Mouse (Mus musculus) G1E (cell line): ENCODE measurements around the gene Srp68.

Experiments used
- CTCF ChIP-seq: IDR thresholded peaks from 2 replicates; pipeline ENCODE4 v1.5.1; 2012; ENCODE audit warnings: low read depth, low read length, inconsistent platforms, mixed read lengths
- GATA1 ChIP-seq: IDR thresholded peaks from 2 replicates; pipeline ENCODE4 v1.6.1; 2012; ENCODE audit warnings: borderline replicate concordance, low read length, inconsistent platforms, mixed read lengths
- GATA2 ChIP-seq: IDR thresholded peaks from 2 replicates; pipeline ENCODE4 v1.6.1; 2012; ENCODE audit warnings: low read depth, low read length, inconsistent platforms, borderline replicate concordance
- TAL1 ChIP-seq: conservative IDR thresholded peaks from 2 replicates; pipeline ENCODE4 v1.6.1; 2012; ENCODE audit warnings: low read depth, low read length, inconsistent platforms, mixed read lengths

DNA sequence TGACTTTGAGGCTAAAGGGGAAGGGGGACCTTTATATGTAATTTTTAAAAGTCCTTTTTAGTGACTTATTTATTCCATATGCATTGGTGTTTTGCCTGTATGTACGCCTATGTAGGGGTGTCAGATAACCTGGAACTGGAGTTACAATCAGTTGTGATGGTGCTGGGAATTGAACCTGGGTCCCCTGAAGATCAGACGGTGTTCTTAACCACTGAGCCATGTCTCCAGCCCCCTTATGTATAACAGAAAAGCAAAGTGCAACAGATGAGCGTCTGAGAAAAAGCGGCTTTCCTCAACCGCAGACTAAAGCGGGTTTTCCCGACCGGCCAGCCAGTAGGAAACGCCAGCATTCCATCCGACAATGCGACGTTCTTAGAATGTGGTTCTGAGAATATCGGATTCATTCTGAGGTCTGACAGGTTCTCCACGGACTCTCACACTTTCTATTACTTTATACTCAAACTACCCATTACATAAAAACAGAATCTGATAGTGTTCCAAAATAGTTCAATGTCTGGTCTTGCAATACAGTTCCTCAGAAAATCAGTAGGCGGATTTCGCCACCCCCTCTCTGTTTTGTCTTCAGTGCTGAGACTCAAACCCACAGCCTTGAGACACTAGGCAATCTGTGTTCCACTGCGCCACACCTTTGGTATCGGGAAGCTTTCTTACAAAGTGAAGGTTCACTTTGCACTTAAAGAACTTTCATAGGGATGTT lies 77.0 kb downstream of the Srp68 start:
- TF ChIP-seq CTCF (no peak), TAL1 (no peak), GATA1 (no peak), GATA2 (no peak)
